Mouse (Mus musculus) G1E (cell line): Measurements from ENCODE around the gene Prrg2.

Experiments
- CTCF ChIP-seq: IDR thresholded peaks from 2 replicates; pipeline ENCODE4 v1.5.1; 2012; ENCODE audit warnings: low read depth, low read length, inconsistent platforms, mixed read lengths
- GATA1 ChIP-seq: IDR thresholded peaks from 2 replicates; pipeline ENCODE4 v1.6.1; 2012; ENCODE audit warnings: borderline replicate concordance, low read length, inconsistent platforms, mixed read lengths
- GATA2 ChIP-seq: IDR thresholded peaks from 2 replicates; pipeline ENCODE4 v1.6.1; 2012; ENCODE audit warnings: low read depth, low read length, inconsistent platforms, borderline replicate concordance
- POLR2AphosphoS5 ChIP-seq: IDR thresholded peaks from 2 replicates; pipeline ENCODE4 v1.6.1; 2012; ENCODE audit warnings: low read depth, low read length, inconsistent platforms; ENCODE audit not compliant: insufficient replicate concordance
- TAL1 ChIP-seq: conservative IDR thresholded peaks from 2 replicates; pipeline ENCODE4 v1.6.1; 2012; ENCODE audit warnings: low read depth, low read length, inconsistent platforms, mixed read lengths

- TF ChIP-seq GATA1 (no peak), CTCF (no peak), TAL1 (no peak), POLR2AphosphoS5 (no peak), GATA2 (no peak)
Observed at GRCm38 (mm10) chr7:45025601-45026220, 36.8 kb downstream of the Prrg2 start.
